Mouse (Mus musculus) midbrain, embryonic 14.5 days (tissue): Measurements from ENCODE around the gene C1qc. TPM values are rescaled to one million over a fixed set of nuclear protein-coding genes. Genes with fewer than 3 reads are reported as not detected.

Experiments used
- ATAC-seq: fragments of 200-750 bp; cut with Nextera tagmentation; 2 replicates; pipeline ENCODE4 v1.8.0; 2017; ENCODE audit warnings: moderate number of reproducible peaks, moderate library complexity; ENCODE audit not compliant: low FRiP score, low TSS enrichment
- DNase-seq: peaks from one replicate; pipeline ENCODE4 v3.0.0-alpha.2; 2015
- H3K27ac ChIP-seq: fragments of 300-500 bp; sonication (generic); replicated peaks from 2 replicates; pipeline ENCODE4 v1.5.1; 2014; ENCODE audit warnings: mild to moderate bottlenecking, low read depth, low read length, moderate library complexity
- H3K27me3 ChIP-seq: fragments of 300-500 bp; sonication (generic); 2 replicates; pipeline ENCODE4 v1.6.1; 2014; ENCODE audit warnings: low read length, control low read depth, mixed read lengths; ENCODE audit not compliant: control insufficient read depth, insufficient read depth
- H3K36me3 ChIP-seq: fragments of 300-500 bp; sonication (generic); 2 replicates; pipeline ENCODE4 v1.6.1; 2014; ENCODE audit warnings: low read length, control low read depth; ENCODE audit not compliant: control insufficient read depth, insufficient read depth
- H3K4me1 ChIP-seq: fragments of 300-500 bp; sonication (generic); 2 replicates; pipeline ENCODE4 v1.6.1; 2014; ENCODE audit warnings: mild to moderate bottlenecking, antibody characterized with exemption, low read length, control low read depth; ENCODE audit not compliant: control insufficient read depth, insufficient read depth
- H3K4me2 ChIP-seq: fragments of 300-500 bp; sonication (generic); 2 replicates; pipeline ENCODE4 v1.6.1; 2014; ENCODE audit warnings: mild to moderate bottlenecking, low read length, moderate library complexity
- H3K4me3 ChIP-seq: fragments of 300-500 bp; sonication (generic); replicated peaks from 2 replicates; pipeline ENCODE4 v1.5.1; 2014; ENCODE audit warnings: low read depth, low read length
- H3K9ac ChIP-seq: fragments of 300-500 bp; sonication (generic); replicated peaks from 2 replicates; pipeline ENCODE4 v1.6.1; 2014; ENCODE audit warnings: mild to moderate bottlenecking, low read length, moderate library complexity
- H3K9me3 ChIP-seq: fragments of 300-500 bp; sonication (generic); 2 replicates; pipeline ENCODE4 v1.6.1; 2016; ENCODE audit warnings: low read length, control low read depth, mixed read lengths; ENCODE audit not compliant: control insufficient read depth
- WGBS: fragments of 180-500 bp; shearing (Covaris S2); extraction: QIAGEN DNeasy Blood & Tissue Kit; methylation state at CpG from one replicate; pipeline ENCODE4 v1.1.7; 2014; 5-methylcytosine and 5-hydroxymethylcytosine counted together
- polyA plus RNA-seq: library from polyadenylated mRNA; unstranded; fragments of >200 nt; fragmentation: Nextera tagmentation; extraction: Ambion mirVana; gene quantifications from 2 replicates; pipeline ENCODE4 v1.2.1, GENCODE M21; 2014

Gene C1qc
- 11.0 and 19.3 TPM in 2 replicates for polyA plus RNA-seq

GRCm38 (mm10) chr4:136892811-136893210, at the start of gene C1qc:
Gene C1qc (minus strand): TSS chr4:136893065.
- Histone ChIP-seq H3K4me2 (no peak within 1 kb of the TSS), H3K4me1 (no peaks in the 10 kb centered on the region), H3K4me3 (no peak within 1 kb of the TSS), H3K27me3 (peaks cover 35% of the 10 kb centered on the region), H3K9me3 (no peaks in the 10 kb centered on the region), H3K9ac (no peak within 1 kb of the TSS), H3K36me3 (no peaks in the 10 kb centered on the region), H3K27ac (no peak within 1 kb of the TSS)
- WGBS: 63% methylated on average over 5 of the region's 5 CpGs
- DNase-seq: no peak
- ATAC-seq: no peak

DNA sequence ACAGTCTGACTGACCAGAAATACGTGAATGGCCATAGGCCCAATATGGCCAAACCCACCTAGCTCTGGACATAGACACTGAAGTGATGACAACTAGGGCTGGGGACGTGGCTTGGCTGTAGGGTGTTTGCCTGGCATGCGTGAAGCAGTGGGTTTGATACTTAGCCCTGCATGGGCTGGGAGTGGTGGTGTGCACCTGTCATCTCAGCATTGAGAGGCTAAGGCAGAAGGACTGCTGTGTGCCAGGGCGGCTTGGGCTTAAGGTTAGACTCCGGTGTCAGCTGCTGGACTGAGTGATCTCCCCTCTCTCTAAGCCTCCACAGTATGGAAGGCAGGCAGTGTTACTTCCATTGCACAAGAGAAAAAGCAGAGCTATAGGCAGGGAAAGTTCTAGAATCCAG, 45.1 kb upstream of the C1qc start:
- H3K27me3 ChIP-seq: peaks cover 24% of the 10 kb centered on the region
- no peak overlapping the region for H3K9ac ChIP-seq
- no peak for ATAC-seq

GRCm38 (mm10) chr4:136937344-136937743, 44.5 kb upstream of the C1qc start:
- Histone ChIP-seq H3K27ac (no peak overlapping the region), H3K9me3 (no peaks in the 10 kb centered on the region), H3K4me1 (peaks cover 6% of the 10 kb centered on the region), H3K4me3 (no peak overlapping the region), H3K9ac (no peak overlapping the region), H3K27me3 (peaks cover 24% of the 10 kb centered on the region), H3K4me2 (no peak overlapping the region), H3K36me3 (no peaks in the 10 kb centered on the region)
- ATAC-seq (no peak), DNase-seq (no peak)
- 81% methylated on average over 4 of the region's 4 CpGs for WGBS

More for the DNA sequence above, 45.1 kb upstream of the C1qc start:
- no peak overlapping the region for H3K4me3 ChIP-seq
- 93% methylated on average over 5 of the region's 5 CpGs for WGBS
- no peak overlapping the region for H3K4me2 ChIP-seq
- DNase-seq: no peak
- no peaks in the 10 kb centered on the region for H3K9me3 ChIP-seq
- peaks cover 11% of the 10 kb centered on the region for H3K4me1 ChIP-seq
- no peaks in the 10 kb centered on the region for H3K36me3 ChIP-seq
- no peak overlapping the region for H3K27ac ChIP-seq

- no peak for ATAC-seq
- WGBS: 35% methylated on average over 18 of the region's 18 CpGs
Observed at GRCm38 (mm10) chr4:136934746-136935613, 42.1 kb upstream of the C1qc start.

GRCm38 (mm10) chr4:136930474-136930873, 37.6 kb upstream of the C1qc start:
- peaks cover 20% of the 10 kb centered on the region for H3K27me3 ChIP-seq

More at GRCm38 (mm10) chr4:136934746-136935613, 42.1 kb upstream of the C1qc start:
- no peak overlapping the region for H3K9ac ChIP-seq
- no peak overlapping the region for H3K4me3 ChIP-seq
- H3K9me3 ChIP-seq: no peaks in the 10 kb centered on the region
- no peaks in the 10 kb centered on the region for H3K36me3 ChIP-seq
- H3K27me3 ChIP-seq: peaks cover 14% of the 10 kb centered on the region
- DNase-seq: no peak
- no peaks in the 10 kb centered on the region for H3K4me1 ChIP-seq
- no peak overlapping the region for H3K4me2 ChIP-seq
- H3K27ac ChIP-seq: no peak overlapping the region

DNA sequence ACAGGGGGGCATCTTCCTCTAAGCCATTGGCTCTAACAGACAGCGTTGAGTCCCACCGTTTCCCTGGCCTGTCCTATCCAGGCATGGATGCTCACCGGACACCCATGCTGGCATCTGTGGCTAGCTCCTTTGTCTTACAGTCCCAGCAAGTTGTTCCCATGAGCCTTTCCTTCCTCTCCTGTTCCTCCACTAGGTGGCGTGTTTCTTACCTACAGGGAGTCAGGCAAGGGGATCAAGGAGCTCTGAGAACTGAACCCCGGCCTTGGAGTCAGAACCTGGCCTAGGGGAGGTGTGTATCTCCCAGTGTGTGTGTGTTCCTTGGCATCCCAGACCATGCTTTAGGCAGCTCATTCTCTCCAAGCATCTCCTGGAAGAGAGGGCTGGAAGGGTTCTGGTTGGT, 36.1 kb upstream of the C1qc start:
- Histone ChIP-seq H3K36me3 (no peaks in the 10 kb centered on the region), H3K27ac (no peak overlapping the region), H3K4me1 (0 out of 2 replicates have a peak, but pooled peaks cover 5% of the 10 kb centered on the region), H3K9ac (no peak overlapping the region), H3K4me3 (no peak overlapping the region), H3K27me3 (peaks cover 29% of the 10 kb centered on the region), H3K9me3 (no peaks in the 10 kb centered on the region), H3K4me2 (no peak overlapping the region)
- WGBS: 3% methylated on average over 5 of the region's 5 CpGs
- DNase-seq (peak; percentile 65), ATAC-seq (no peak)

More at GRCm38 (mm10) chr4:136930474-136930873, 37.6 kb upstream of the C1qc start:
- Histone ChIP-seq H3K36me3 (no peaks in the 10 kb centered on the region), H3K9ac (no peak overlapping the region), H3K4me3 (no peak overlapping the region), H3K9me3 (no peaks in the 10 kb centered on the region), H3K4me2 (no peak overlapping the region), H3K4me1 (0 out of 2 replicates have a peak, but pooled peaks cover 5% of the 10 kb centered on the region), H3K27ac (no peak overlapping the region)
- DNase-seq: no peak
- WGBS: 87% methylated on average over 8 of the region's 8 CpGs
- ATAC-seq: no peak

- Histone ChIP-seq H3K27me3 (peaks cover 22% of the 10 kb centered on the region), H3K4me1 (0 out of 2 replicates have a peak, but pooled peaks cover 5% of the 10 kb centered on the region), H3K4me3 (no peak overlapping the region), H3K9ac (no peak overlapping the region), H3K36me3 (no peaks in the 10 kb centered on the region), H3K4me2 (no peak overlapping the region), H3K27ac (no peak overlapping the region), H3K9me3 (no peaks in the 10 kb centered on the region)
- WGBS: 2% methylated on average over 15 of the region's 15 CpGs
- peak; percentile 58 for DNase-seq
- no peak for ATAC-seq
Observed at GRCm38 (mm10) chr4:136925804-136926203, 32.9 kb upstream of the C1qc start.

- Histone ChIP-seq H3K9ac (no peak overlapping the region), H3K27me3 (peaks cover 22% of the 10 kb centered on the region), H3K27ac (no peak overlapping the region), H3K4me3 (no peak overlapping the region), H3K4me1 (0 out of 2 replicates have a peak, but pooled peaks cover 5% of the 10 kb centered on the region), H3K9me3 (no peaks in the 10 kb centered on the region), H3K4me2 (no peak overlapping the region), H3K36me3 (no peaks in the 10 kb centered on the region)
- 4% methylated on average over 6 of the region's 6 CpGs for WGBS
- no peak for ATAC-seq
- DNase-seq: peak; percentile 69
Observed at GRCm38 (mm10) chr4:136924529-136924928, 31.7 kb upstream of the C1qc start.

DNA sequence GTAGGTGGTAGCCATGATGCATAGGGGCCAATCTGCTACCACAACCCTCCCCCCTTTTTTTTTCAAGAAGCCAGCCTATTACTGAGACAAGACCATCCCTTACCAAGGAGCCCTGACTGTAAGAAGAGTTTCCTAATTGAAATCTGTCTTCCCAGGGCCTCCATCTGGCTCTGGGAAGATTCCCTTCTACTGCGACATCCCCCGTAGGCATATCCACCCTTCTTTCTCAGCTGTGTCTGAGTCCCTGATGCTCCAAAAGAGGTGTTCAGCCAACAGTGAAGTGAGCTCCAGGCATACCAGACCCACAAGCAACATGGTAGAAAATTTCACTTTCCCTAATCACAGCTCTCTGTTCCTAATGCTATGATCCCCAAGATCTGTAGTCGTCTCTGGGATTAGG, 26.7 kb upstream of the C1qc start:
- H3K27ac ChIP-seq: no peak overlapping the region
- no peak overlapping the region for H3K4me3 ChIP-seq
- 82% methylated on average over 3 of the region's 3 CpGs for WGBS
- no peak overlapping the region for H3K9ac ChIP-seq
- DNase-seq: no peak
- peaks cover 2% of the 10 kb centered on the region; the same call in 1 of the 2 replicates for H3K27me3 ChIP-seq
- H3K4me2 ChIP-seq: no peak overlapping the region
- H3K9me3 ChIP-seq: no peaks in the 10 kb centered on the region
- no peaks in the 10 kb centered on the region for H3K36me3 ChIP-seq
- no peak for ATAC-seq
- H3K4me1 ChIP-seq: peaks cover 12% of the 10 kb centered on the region
